Mouse (Mus musculus) bone marrow, adult 2 months (tissue): ENCODE results near the gene Mdfic.
"Not testable (repeated sequence)": the region's sequence is repeated elsewhere in the genome, so short reads cannot be mapped to it uniquely, and the experiment has no call there.

Source experiments
- CTCF ChIP-seq: fragments of 200-500 bp; IDR thresholded peaks from 2 replicates; pipeline ENCODE4 v1.5.1; 2011; ENCODE audit warnings: low read length, control low read depth; ENCODE audit not compliant: control insufficient read depth, insufficient read depth
- POLR2A ChIP-seq: fragments of 200-500 bp; IDR thresholded peaks from 2 replicates; pipeline ENCODE4 v1.6.1; 2011; ENCODE audit warnings: low read depth, mild to moderate bottlenecking, control low read depth, low read length, borderline replicate concordance; ENCODE audit not compliant: control insufficient read depth

GRCm38 (mm10) chr6:15722631-15723030 lies 2.2 kb downstream of the Mdfic start:
- TF ChIP-seq POLR2A, CTCF: not testable (repeated sequence)
